Mouse (Mus musculus): ENCODE results near the gene Olfr91.

DNA sequence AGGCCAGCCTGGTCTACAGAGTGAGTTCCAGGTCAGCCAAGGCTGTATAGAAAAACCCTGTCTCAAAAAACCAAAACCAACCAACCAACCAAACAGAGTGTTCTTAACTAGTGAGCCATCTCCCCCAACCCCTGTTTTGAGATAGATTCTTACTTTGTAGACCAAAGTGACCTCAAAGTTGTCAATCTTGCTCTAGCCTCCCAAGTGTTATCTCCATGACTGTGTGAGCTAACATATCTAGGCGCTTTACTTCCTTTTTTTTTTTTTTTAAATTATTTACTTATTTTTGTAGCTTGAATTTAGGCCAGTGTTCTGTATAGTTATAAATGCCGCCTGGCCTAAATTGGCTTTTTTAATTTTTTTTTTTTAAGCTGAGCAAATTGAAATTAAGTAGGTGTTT, 32.1 kb downstream of the Olfr91 start:
- no peak for TF ChIP-seq CTCF (conservative IDR thresholded peaks at IDR 0.05; ENCODE audit: insufficient read depth, insufficient read length, low read depth, low read length)
- TF ChIP-seq POLR2A (IDR thresholded peaks at IDR 0.05; ENCODE audit: low read depth, low read length): no peak

Measured in kidney, adult 2 months (tissue).